Mouse (Mus musculus): ENCODE measurements at regions not wholly inside any gene's neighbourhood (a gene's known extent, or its start where the extent isn't known, plus 50 kb on each side); places are given as distances from the start of the nearest gene placed in this dataset.

- no peak for TF ChIP-seq CTCF (IDR thresholded peaks at IDR 0.05; ENCODE audit: low read depth)
- no peak for TF ChIP-seq EP300 (IDR thresholded peaks at IDR 0.05; ENCODE audit: low read depth)
These were observed 306.2 kb upstream of the Jag1 start for GRCm38 (mm10) chr2:137422656-137423055.

Measured in liver, embryonic 14.5 days (tissue).